Mouse (Mus musculus) left cerebral cortex, adult 11 months (tissue): ENCODE measurements around the gene Ly6g6f.

Experiments used
- DNase-seq: peaks from one replicate; pipeline ENCODE4 v3.0.0; 2022; ENCODE audit warnings: low spot score

Gene Ly6g6f

DNA sequence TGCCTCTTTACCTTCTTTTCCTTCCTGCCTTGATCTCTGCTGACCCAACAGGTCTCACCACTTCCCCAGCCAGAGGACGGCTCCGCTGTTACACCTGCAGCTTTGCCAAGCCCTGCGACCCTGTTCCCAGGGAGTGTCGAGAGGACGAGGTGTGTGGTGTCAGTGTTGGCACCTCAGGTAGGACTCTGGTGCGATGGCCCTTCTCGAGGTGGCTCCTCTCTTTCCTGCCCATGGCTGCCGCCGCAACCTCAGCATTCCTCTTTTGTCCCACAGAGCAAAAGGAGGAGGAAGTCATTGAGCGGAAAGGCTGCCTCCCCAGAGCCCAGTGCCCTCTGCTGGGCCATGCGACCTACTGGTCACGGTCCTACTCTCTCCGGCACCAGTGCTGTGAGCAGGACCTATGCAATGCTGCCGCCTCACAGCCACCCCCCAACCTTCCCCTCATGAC lies 7.6 kb downstream of the Ly6g6f start, which contains the start of gene Ly6g6d:
Ly6g6d (minus strand) TSS at position 280 of the 448 bp plus-strand sequence.
- DNase-seq: no peak

DNA sequence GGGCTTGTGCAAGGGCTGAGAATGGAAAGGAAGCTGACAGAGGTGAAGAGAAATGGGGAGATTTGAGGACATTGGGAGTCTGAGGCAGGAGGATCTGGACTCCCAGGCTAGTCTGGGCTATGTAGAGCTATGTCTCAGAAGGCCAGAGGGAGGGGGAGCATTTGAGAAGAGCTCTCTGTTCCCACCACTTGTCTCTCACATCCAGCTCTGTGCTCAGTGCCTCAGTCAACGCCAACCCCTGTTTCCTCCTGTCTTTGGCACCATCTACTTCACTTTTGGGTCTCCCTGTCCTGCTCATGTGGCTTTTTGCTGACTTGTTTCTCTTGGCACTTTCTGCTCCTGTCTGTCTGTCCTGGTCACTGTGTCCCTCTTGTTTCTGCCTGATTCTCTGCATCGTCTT lies 8.1 kb downstream of the Ly6g6f start:
- no peak for DNase-seq

DNA sequence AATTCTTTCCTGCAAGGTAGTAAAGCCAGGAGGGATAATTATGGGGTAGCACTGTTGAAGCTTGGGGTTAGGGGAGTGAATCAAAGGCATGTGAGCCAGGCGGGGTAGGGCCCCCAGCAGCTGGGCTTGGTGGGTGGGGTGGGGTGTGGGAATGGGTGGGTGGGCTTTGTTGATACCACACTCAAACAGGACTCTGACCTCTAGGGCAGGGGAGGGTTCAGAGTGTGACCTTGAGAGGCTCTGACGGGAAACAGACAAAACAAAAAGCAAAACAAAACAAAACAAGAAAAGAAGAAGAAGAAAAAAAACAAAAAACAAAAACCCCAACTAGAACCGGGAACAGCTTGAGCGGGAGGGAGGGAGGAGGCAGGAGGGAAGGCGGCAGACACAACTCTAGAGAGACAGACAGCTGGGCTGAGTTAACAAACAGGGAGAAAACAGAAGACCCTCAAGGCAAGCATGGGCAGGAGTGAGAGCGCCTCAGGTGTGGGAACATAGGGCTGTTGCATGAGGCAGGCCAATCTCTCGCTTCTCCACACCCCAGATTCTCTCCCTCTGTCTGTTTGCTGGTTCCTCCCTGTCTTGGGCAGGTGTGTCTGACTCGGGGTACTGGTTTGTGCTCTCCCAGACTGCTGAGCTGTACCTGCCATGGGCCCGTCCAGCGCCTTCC lies 8.8 kb downstream of the Ly6g6f start, which contains the start of gene Ly6g6e:
Ly6g6e (plus strand) TSS at position 396 of the 670 bp plus-strand sequence.
- DNase-seq: no peak

- no peak for DNase-seq
Observed at GRCm38 (mm10) chr17:35074097-35074496, 11.3 kb downstream of the Ly6g6f start.

GRCm38 (mm10) chr17:35071454-35071853 lies 14.0 kb downstream of the Ly6g6f start:
- no peak for DNase-seq

DNA sequence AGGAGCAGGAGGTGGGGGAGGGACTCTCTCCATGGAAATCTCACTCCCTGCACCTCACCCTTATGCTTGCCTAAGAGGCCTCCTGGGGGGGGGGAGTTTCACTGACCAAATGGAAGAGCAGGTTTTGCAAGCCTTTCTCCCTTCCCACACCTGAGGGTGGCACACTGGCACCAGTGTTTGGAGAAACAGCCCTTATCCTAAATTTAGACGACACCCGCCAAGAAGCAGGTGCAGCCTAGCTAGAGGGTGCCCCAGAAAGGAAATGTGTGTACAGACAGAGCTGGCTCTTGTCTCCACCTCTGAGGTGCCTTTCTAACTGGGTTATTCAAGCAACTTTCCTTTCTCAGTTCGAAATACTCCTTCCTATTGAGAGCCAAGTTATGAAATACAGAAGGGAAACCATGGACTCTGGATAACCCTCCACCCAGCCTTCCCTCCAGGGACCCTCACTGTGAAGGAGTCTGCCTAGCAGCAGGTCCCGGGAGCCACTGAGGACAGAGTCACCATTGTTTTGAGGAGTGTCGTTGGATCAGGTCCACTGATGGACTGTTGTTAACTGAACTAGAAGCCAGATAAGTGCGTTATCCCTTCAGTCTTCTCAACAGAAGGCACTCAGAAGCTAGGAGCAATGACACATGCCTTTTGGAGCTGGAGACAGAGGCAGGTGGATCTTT lies 14.7 kb downstream of the Ly6g6f start:
- DNase-seq: no peak

DNA sequence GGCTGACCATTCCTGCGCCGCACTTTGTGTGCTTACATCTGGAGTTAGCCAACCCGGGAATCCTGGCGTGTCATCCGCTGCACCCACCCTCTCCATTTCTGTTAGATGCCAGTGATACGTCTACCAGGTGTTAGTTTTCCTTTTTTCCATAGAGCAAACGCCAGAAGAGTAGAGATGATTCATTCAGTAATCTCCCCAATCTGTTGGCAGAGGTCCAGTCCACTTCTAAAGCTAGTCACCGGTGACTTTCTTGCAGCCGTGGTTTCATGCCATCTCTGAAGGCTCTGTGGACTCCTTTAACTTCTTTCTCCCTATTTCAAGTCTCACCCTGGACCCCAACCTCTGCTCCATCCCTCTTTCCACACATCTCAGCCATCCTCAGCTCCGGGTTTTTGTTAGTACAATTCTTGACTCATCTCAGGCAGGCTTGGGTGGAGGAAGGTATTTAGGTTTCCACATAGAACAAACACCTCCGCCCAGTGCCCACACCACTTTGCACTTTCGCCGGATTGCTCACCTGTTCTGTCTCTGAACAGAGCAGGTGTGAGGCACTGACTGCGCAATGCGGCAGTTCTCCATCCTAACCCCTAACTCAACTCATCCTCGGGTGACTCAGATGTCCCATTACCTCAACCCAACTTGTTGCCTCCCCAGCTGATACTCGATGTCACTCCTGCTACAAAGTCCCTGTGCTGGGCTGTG lies 17.0 kb downstream of the Ly6g6f start:
- no peak for DNase-seq

DNA sequence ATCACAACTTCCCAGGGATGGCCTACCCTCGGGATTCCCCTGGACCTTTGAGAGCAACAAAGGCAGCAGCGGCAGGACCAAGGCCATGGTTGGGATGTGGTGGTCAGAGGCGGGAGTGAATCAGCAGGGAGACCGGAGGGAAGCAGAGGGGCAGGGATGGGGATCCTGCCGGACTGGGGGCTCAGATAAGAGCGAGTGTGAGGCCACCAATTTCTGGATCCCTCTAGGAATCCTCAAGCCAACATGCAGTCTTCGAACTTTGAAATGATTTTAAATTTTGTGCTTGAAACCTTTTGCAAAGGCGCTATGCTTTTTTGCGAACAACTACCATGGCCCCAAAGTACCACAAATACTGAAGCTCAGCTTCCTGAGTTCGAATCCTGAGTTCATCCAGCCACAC lies 19.3 kb downstream of the Ly6g6f start, which contains the start of gene Mpig6b:
Mpig6b (minus strand) TSS at position 101 of the 400 bp plus-strand sequence.
- DNase-seq: no peak

DNA sequence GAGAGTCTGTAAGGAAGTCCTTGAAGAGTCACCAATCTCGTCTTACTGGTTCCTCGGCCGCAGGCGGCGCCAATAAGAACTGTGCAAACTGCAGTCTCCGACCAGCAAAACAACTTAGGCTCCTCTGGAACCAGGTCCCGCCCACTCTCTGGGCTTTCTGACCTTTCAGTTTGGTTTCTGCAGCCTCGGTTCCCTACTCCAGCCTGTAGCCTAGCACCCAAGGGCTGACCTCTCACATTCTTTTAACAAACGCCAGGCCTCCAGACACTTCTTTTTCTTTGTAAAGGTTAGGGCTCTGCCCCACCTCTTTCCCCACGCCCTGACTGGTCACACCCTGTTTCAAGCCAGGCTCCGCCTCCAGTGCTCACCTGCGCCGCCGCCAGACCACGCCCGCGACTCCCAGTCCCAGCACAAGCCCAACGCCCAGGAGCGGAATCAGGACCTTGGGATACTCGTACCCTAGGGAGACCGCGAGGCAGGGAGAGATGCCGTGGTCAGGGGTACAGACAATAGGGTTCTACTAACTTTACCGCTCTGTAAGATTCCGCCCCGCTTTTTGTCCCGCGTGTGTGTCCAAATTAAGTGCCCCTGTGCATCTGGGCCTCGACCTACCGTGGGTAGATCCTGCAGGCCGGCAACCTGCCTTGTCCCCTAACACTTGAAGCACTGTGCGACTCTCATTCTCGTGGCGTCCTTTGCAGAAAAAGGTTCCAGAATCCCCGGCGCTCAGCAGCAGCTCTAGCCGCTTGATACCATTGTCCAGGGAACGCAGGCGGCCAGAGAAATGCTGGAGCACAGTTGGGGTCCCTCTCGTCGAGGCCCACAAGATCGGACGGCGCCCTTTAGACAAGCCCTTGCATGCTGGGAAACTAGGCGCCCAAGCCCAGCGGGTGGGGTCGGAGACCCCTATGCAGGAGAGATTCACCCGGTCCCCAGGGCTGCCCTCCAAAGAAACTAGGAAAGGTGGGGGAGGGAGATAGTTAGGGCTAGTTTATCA lies 20.2 kb downstream of the Ly6g6f start, which contains the start of gene Ly6g6c:
Ly6g6c (plus strand) TSS at position 438 of the 997 bp plus-strand sequence.
- no peak for DNase-seq

DNA sequence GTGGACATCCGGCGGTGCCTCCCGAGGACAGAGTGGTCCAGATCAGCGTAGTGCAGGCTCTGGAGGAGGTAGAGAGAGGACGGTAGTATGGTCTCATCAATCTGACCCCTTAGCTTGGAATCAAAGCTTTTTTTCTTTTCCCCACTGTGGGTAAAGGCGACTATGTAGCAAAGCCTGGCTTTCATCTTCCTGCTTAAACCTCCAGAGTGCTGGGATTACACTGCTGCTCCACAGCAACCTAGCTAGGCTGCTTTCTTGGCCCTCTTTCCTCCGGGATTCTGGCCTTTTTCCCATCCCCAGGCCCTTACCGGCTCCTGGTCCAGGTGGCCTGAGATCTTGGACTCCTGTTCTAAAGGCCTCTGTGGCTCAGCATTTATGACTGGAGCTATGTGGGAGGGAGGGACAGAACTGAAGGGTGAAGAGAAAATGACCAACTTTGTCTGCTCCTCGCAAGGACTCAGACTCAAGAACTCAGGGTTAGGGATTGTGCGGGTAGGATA lies 21.0 kb downstream of the Ly6g6f start:
- DNase-seq: no peak

GRCm38 (mm10) chr17:35063466-35063865 lies 21.9 kb downstream of the Ly6g6f start:
- DNase-seq: no peak

GRCm38 (mm10) chr17:35061299-35061698 lies 24.1 kb downstream of the Ly6g6f start:
- DNase-seq: no peak

- no peak for DNase-seq
Observed at GRCm38 (mm10) chr17:35060737-35061297, 24.6 kb downstream of the Ly6g6f start.

GRCm38 (mm10) chr17:35060071-35060470 lies 25.3 kb downstream of the Ly6g6f start:
- no peak for DNase-seq

GRCm38 (mm10) chr17:35058911-35059892 lies 26.2 kb downstream of the Ly6g6f start, which contains the start of gene Ddah2:
Gene Ddah2, plus strand, starts transcription at chr17:35059035.
- no peak for DNase-seq

- no peak for DNase-seq
Observed at GRCm38 (mm10) chr17:35058316-35058715, 27.1 kb downstream of the Ly6g6f start.

DNA sequence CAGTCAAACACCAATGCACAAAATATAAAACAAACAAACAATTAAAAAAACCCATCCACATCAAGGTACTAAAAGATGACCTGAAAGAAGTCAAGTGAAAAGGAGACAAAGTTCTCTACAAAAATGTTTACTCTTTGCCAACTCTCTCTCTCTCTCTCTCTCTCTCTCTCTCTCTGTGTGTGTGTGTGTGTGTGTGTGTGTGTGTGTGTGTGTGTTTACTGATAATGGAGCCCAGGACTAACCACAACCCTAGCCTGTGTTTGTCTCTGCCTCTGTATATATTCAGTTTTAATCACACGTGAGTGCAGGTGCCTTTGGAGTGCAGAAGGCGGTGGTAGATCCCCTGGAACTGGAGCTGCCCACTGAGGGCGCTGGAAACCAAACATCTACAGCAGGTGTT lies 28.3 kb downstream of the Ly6g6f start:
- DNase-seq: no peak

DNA sequence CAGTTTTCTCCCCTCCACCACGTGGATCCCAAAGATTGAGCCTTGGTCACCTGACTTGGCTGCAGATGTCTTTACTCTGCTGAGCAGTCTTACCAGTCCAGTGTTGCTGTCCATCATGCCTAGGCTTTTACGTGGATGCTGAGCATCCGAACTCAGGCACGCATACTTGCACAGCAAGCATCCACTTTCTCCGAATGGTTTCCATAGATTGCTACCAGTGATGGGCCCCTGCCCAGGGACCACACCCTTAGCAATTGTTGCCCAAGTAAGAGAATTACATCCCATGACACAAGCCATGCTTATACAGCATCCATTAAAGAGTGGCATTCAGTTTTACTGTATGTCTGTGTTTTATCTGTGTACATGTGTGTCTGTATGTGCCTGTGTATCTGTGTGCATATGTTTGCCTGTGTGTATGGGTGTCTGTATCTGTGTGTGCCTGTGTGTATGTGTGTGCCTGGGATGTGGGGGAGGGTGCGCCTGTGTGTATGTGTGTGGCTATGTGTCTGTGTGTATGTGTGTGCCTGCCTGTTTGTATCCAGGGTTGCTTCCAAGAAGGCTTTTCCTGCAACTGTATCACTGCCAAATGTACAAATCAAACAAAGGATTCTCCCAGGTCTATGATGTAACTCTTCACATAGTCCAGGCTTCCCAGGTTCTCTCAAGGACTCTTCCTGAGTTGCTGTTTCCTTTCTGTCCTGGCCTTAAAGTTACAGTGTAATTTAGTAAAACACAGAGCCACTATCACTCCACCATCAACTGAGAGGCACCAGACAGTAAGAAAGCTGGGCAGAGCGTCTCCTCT lies 29.5 kb downstream of the Ly6g6f start:
- no peak for DNase-seq
